Comparison of ENCODE assay signal across 19 mouse cellular contexts in genomic region chr15:38163721-38164120, GRCm38 (mm10).
DNase-seq lines count a peak whose midpoint lies in the region; ATAC-seq lines count a peak whose summit lies in the region.
"Had no signal": no experiment of that assay in that cellular context is flagged by ENCODE, and none has a peak within 500 bp of the region (broad histone marks: within the 10 kb centered on the region; RNA-seq: fewer than 3 reads in every experiment).

No protein-coding gene starts in this region.

- no peaks in the 10 kb centered on the region for H3K36me3 ChIP-seq in hindbrain, embryonic 13.5 days
- no peaks in the 10 kb centered on the region for H3K36me3 ChIP-seq in hindbrain, embryonic 11.5 days (ENCODE audit: control insufficient read depth, insufficient read depth, low read length)
- H3K36me3 ChIP-seq: embryonic facial prominence, embryonic 15.5 days; forebrain, embryonic 10.5 days; heart, embryonic 13.5 days; intestine, embryonic 15.5 days; kidney, embryonic 15.5 days; limb, embryonic 10.5 days; stomach, embryonic 15.5 days had no signal

- H3K27ac ChIP-seq in hindbrain, embryonic 13.5 days = 0 out of 2 replicates have a peak overlapping the region, but pooled peaks have one; percentile 1
- no peak overlapping the region for H3K27ac ChIP-seq in hindbrain, embryonic 11.5 days (ENCODE audit: low read depth, low read length)
- H3K27ac ChIP-seq: embryonic facial prominence, embryonic 15.5 days; forebrain, embryonic 10.5 days; gastrocnemius, adult 2 months; heart, embryonic 13.5 days; intestine, embryonic 15.5 days; kidney, embryonic 15.5 days; limb, embryonic 10.5 days; stomach, embryonic 15.5 days had no signal

- no peak overlapping the region for H3K4me2 ChIP-seq in hindbrain, embryonic 13.5 days
- no peak overlapping the region for H3K4me2 ChIP-seq in hindbrain, embryonic 11.5 days (replicated peaks; ENCODE audit: low read depth, low read length)
- H3K4me2 ChIP-seq: embryonic facial prominence, embryonic 15.5 days; heart, embryonic 13.5 days; intestine, embryonic 15.5 days; kidney, embryonic 15.5 days; stomach, embryonic 15.5 days had no signal

- H3K4me3 ChIP-seq in hindbrain, embryonic 13.5 days = no peak overlapping the region
- H3K4me3 ChIP-seq in hindbrain, embryonic 11.5 days (ENCODE audit: low read depth, low read length) = no peak overlapping the region
- H3K4me3 ChIP-seq: embryonic facial prominence, embryonic 15.5 days; forebrain, embryonic 10.5 days; gastrocnemius, adult 2 months; heart, embryonic 13.5 days; intestine, embryonic 15.5 days; kidney, embryonic 15.5 days; limb, embryonic 10.5 days; stomach, embryonic 15.5 days had no signal

- H3K27me3 ChIP-seq in hindbrain, embryonic 13.5 days = no peaks in the 10 kb centered on the region
- no peaks in the 10 kb centered on the region for H3K27me3 ChIP-seq in hindbrain, embryonic 11.5 days (ENCODE audit: control insufficient read depth, insufficient read depth, low read length)
- H3K27me3 ChIP-seq: embryonic facial prominence, embryonic 15.5 days; intestine, embryonic 15.5 days; kidney, embryonic 15.5 days; stomach, embryonic 15.5 days had no signal

- DNase-seq in hindbrain, embryonic 11.5 days (ENCODE audit: low spot score) = no peak
- DNase-seq in left cerebral cortex, postnatal 4 days = peak; percentile 16
- DNase-seq in left cerebral cortex, postnatal 14 days (ENCODE audit: low spot score in 2 of 2) = no peak
- peak; percentile 5 for DNase-seq in testis, postnatal 10 days (ENCODE audit: low spot score)
- no peak for DNase-seq in testis, postnatal 14 days (ENCODE audit: low spot score)
- no peak for DNase-seq in retina, postnatal 1 day
- DNase-seq: adrenal gland, adult 2 months; B cell, adult 2 months; cerebellum, postnatal 36 days; gastrocnemius, adult 2 months; liver, postnatal 0 days had no signal

- intact Hi-C loops in left cerebral cortex, postnatal 4 days (cut with DNase I) = no loop called here
- intact Hi-C loops in left cerebral cortex, postnatal 14 days (cut with DNase I) = no loop called here

- no peaks in the 10 kb centered on the region for H3K9me3 ChIP-seq in hindbrain, embryonic 13.5 days
- H3K9me3 ChIP-seq in hindbrain, embryonic 11.5 days (ENCODE audit: control insufficient read depth, low read length) = no peaks in the 10 kb centered on the region
- H3K9me3 ChIP-seq: embryonic facial prominence, embryonic 15.5 days; forebrain, embryonic 10.5 days; heart, embryonic 13.5 days; intestine, embryonic 15.5 days; kidney, embryonic 15.5 days; limb, embryonic 10.5 days; stomach, embryonic 15.5 days had no signal

- H3K4me1 ChIP-seq in hindbrain, embryonic 13.5 days (replicated peaks) = 0 out of 2 replicates have a peak, but pooled peaks cover 4% of the 10 kb centered on the region
- H3K4me1 ChIP-seq in hindbrain, embryonic 11.5 days (replicated peaks; ENCODE audit: control insufficient read depth, insufficient read depth, low read length) = no peaks in the 10 kb centered on the region
- H3K4me1 ChIP-seq: forebrain, embryonic 10.5 days; intestine, embryonic 15.5 days; kidney, embryonic 15.5 days; stomach, embryonic 15.5 days had no signal

- H3K9ac ChIP-seq in hindbrain, embryonic 13.5 days = no peak overlapping the region
- H3K9ac ChIP-seq in hindbrain, embryonic 11.5 days (ENCODE audit: low read depth, low read length) = no peak overlapping the region
- H3K9ac ChIP-seq: embryonic facial prominence, embryonic 15.5 days; heart, embryonic 13.5 days; intestine, embryonic 15.5 days; kidney, embryonic 15.5 days; liver, postnatal 0 days; stomach, embryonic 15.5 days had no signal

- no peak for ATAC-seq in hindbrain, embryonic 13.5 days (ENCODE audit: low FRiP score)
- ATAC-seq in hindbrain, embryonic 11.5 days (ENCODE audit: low FRiP score) = no peak
- ATAC-seq: intestine, embryonic 15.5 days; liver, postnatal 0 days had no signal

- WGBS in hindbrain, embryonic 13.5 days = 59% methylated on average over 6 of the region's 6 CpGs
- 76% methylated on average over 6 of the region's 6 CpGs for WGBS in hindbrain, embryonic 11.5 days

Comparison
In these comparisons a context has a peak if more than half of its experiments do, and no peak if none do; other contexts are left out.
1. DNase-seq: peak in left cerebral cortex, postnatal 4 days (single experiment) and testis, postnatal 10 days (single experiment); none in hindbrain, embryonic 11.5 days (single experiment), left cerebral cortex, postnatal 14 days (0 of 2), testis, postnatal 14 days (single experiment) and retina, postnatal 1 day (single experiment).